10 mouse cellular contexts compared by ENCODE assay signal in the genomic region with DNA sequence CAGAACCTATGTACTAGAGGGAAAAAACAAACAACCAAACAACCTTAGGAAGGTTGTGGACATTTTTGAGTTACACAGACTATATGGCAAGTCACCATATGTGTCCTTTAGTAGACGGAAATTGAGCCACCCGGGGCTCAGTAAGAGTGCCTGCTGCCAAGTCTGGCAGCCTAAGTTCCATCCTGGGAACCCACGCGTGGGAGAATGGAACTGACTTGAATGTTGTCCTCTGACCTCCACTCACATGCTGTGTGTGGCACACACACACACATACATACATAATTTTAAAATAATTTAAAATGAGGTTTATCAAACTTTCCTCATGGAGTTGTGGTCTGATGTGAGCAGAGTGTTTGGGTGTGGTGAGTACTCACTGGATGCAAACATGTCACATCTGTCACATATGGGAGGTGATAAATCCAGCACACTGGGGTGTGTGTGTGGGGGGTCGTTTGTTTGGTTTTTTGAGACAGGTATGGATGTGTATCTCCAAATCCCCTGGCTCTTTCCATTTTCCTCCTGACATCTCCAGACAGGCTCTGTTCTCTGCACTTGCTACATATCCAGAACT. TPM values are rescaled to one million over a fixed set of nuclear protein-coding genes. Genes with fewer than 3 reads are reported as not detected.
DNase-seq lines count a peak whose midpoint lies in the region; ATAC-seq and TF ChIP-seq lines count a peak whose summit lies in the region.
"Had no signal": no experiment of that assay in that cellular context is flagged by ENCODE, and none has a peak within 500 bp of the region (broad histone marks: within the 10 kb centered on the region; RNA-seq: fewer than 3 reads in every experiment).

No protein-coding gene starts in this region.

- peaks cover 3% of the 10 kb centered on the region for H3K36me3 ChIP-seq in heart, embryonic 12.5 days
- H3K36me3 ChIP-seq in heart, adult 2 months (ENCODE audit: control insufficient read depth, insufficient read depth, low read length): no peaks in the 10 kb centered on the region
- H3K36me3 ChIP-seq in midbrain, embryonic 13.5 days: peaks cover 3% of the 10 kb centered on the region
- no peaks in the 10 kb centered on the region for H3K36me3 ChIP-seq in midbrain, embryonic 11.5 days (ENCODE audit: control insufficient read depth, insufficient read depth, low read length)
- no peaks in the 10 kb centered on the region; the same call in 1 of the 2 replicates for H3K36me3 ChIP-seq in hindbrain, embryonic 14.5 days (replicated peaks; ENCODE audit: control insufficient read depth, insufficient read depth)
- H3K36me3 ChIP-seq in neural tube, embryonic 13.5 days: no peaks in the 10 kb centered on the region

- no peak for TF ChIP-seq POLR2A in heart, adult 2 months (IDR thresholded peaks at IDR 0.05; ENCODE audit: insufficient read depth, low read depth, low read length)

- H3K9ac ChIP-seq in heart, embryonic 12.5 days: peak overlapping the region; percentile 63
- no peak overlapping the region for H3K9ac ChIP-seq in heart, adult 2 months (ENCODE audit: low read depth, low read length)
- peak overlapping the region; percentile 16; the same call in 1 of the 2 replicates for H3K9ac ChIP-seq in midbrain, embryonic 13.5 days (replicated peaks)
- no peak overlapping the region for H3K9ac ChIP-seq in midbrain, embryonic 11.5 days (ENCODE audit: low read length)
- H3K9ac ChIP-seq in hindbrain, embryonic 14.5 days: peak overlapping the region; percentile 39; the same call in 1 of the 2 replicates
- peak overlapping the region; percentile 52 for H3K9ac ChIP-seq in neural tube, embryonic 13.5 days

- H3K79me2 ChIP-seq in heart, adult 2 months (replicated peaks; ENCODE audit: control insufficient read depth, insufficient read depth, low read length): peaks cover 1% of the 10 kb centered on the region

- H3K9me3 ChIP-seq in heart, embryonic 12.5 days (replicated peaks): no peaks in the 10 kb centered on the region
- H3K9me3 ChIP-seq in midbrain, embryonic 13.5 days: no peaks in the 10 kb centered on the region
- H3K9me3 ChIP-seq in midbrain, embryonic 11.5 days (ENCODE audit: control insufficient read depth, low read length): no peaks in the 10 kb centered on the region
- H3K9me3 ChIP-seq in hindbrain, embryonic 14.5 days (ENCODE audit: control insufficient read depth, low read length): no peaks in the 10 kb centered on the region
- no peaks in the 10 kb centered on the region for H3K9me3 ChIP-seq in neural tube, embryonic 13.5 days

- no peaks in the 10 kb centered on the region for H3K27me3 ChIP-seq in heart, embryonic 12.5 days (replicated peaks)
- no peaks in the 10 kb centered on the region for H3K27me3 ChIP-seq in heart, adult 2 months (ENCODE audit: control insufficient read depth, insufficient read depth, low read length)
- no peaks in the 10 kb centered on the region for H3K27me3 ChIP-seq in midbrain, embryonic 13.5 days
- no peaks in the 10 kb centered on the region for H3K27me3 ChIP-seq in midbrain, embryonic 11.5 days (ENCODE audit: control insufficient read depth, insufficient read depth, low read length)
- no peaks in the 10 kb centered on the region for H3K27me3 ChIP-seq in hindbrain, embryonic 14.5 days (ENCODE audit: control insufficient read depth, insufficient read depth, low read length)
- no peaks in the 10 kb centered on the region for H3K27me3 ChIP-seq in neural tube, embryonic 13.5 days

- no peak for DNase-seq in heart, adult 2 months
- DNase-seq in midbrain, embryonic 11.5 days (ENCODE audit: low spot score, missing footprints): no peak
- DNase-seq in hindbrain, embryonic 14.5 days (ENCODE audit: low spot score): no peak
- no peak for DNase-seq in left cerebral cortex, postnatal 10 days (ENCODE audit: extremely low spot score in 1 of 2, low spot score in 2 of 2)
- no peak for DNase-seq in thymus, postnatal 25 days
- DNase-seq: adrenal gland, postnatal 36 days had no signal

- peaks cover 44% of the 10 kb centered on the region for H3K4me1 ChIP-seq in heart, embryonic 12.5 days (replicated peaks)
- peaks cover 7% of the 10 kb centered on the region for H3K4me1 ChIP-seq in heart, adult 2 months (ENCODE audit: control insufficient read depth, insufficient read depth, low read length)
- H3K4me1 ChIP-seq in midbrain, embryonic 13.5 days (replicated peaks): peaks cover 54% of the 10 kb centered on the region
- peaks cover 24% of the 10 kb centered on the region; the same call in 1 of the 2 replicates for H3K4me1 ChIP-seq in midbrain, embryonic 11.5 days (ENCODE audit: control insufficient read depth, insufficient read depth, low read length)
- H3K4me1 ChIP-seq in hindbrain, embryonic 14.5 days (replicated peaks; ENCODE audit: control insufficient read depth, insufficient read depth, low read length): peaks cover 44% of the 10 kb centered on the region
- peaks cover 65% of the 10 kb centered on the region for H3K4me1 ChIP-seq in neural tube, embryonic 13.5 days (replicated peaks)

- no peak for TF ChIP-seq EP300 in heart, adult 2 months (IDR thresholded peaks at IDR 0.05; ENCODE audit: insufficient read depth, low read depth, low read length)

- H3K27ac ChIP-seq in heart, embryonic 12.5 days (ENCODE audit: poor library complexity, severe bottlenecking): no peak overlapping the region
- no peak overlapping the region for H3K27ac ChIP-seq in heart, adult 2 months
- no peak overlapping the region for H3K27ac ChIP-seq in midbrain, embryonic 13.5 days
- H3K27ac ChIP-seq in midbrain, embryonic 11.5 days (ENCODE audit: low read depth, low read length): no peak overlapping the region
- no peak overlapping the region for H3K27ac ChIP-seq in hindbrain, embryonic 14.5 days
- no peak overlapping the region for H3K27ac ChIP-seq in neural tube, embryonic 13.5 days (replicated peaks)

- H3K4me2 ChIP-seq in heart, embryonic 12.5 days: peak overlapping the region; percentile 49
- H3K4me2 ChIP-seq in midbrain, embryonic 13.5 days (replicated peaks): peak overlapping the region; percentile 76
- H3K4me2 ChIP-seq in midbrain, embryonic 11.5 days: no peak overlapping the region
- H3K4me2 ChIP-seq in hindbrain, embryonic 14.5 days (replicated peaks): peak overlapping the region; percentile 64; the same call in 1 of the 2 replicates
- H3K4me2 ChIP-seq in neural tube, embryonic 13.5 days: peak overlapping the region; percentile 75

- no peak for TF ChIP-seq CTCF in heart, adult 2 months (IDR thresholded peaks at IDR 0.05)

- no peak overlapping the region for H3K4me3 ChIP-seq in heart, embryonic 12.5 days
- no peak overlapping the region for H3K4me3 ChIP-seq in heart, adult 2 months
- H3K4me3 ChIP-seq in midbrain, embryonic 13.5 days (replicated peaks): no peak overlapping the region
- H3K4me3 ChIP-seq in midbrain, embryonic 11.5 days (ENCODE audit: low read depth, low read length): no peak overlapping the region
- H3K4me3 ChIP-seq in hindbrain, embryonic 14.5 days (replicated peaks; ENCODE audit: low read length): no peak overlapping the region
- H3K4me3 ChIP-seq in neural tube, embryonic 13.5 days: 0 out of 2 replicates have a peak overlapping the region, but pooled peaks have one; percentile 2

- 70% methylated on average over 5 of the region's 5 CpGs for WGBS in heart, embryonic 12.5 days
- 28% methylated on average over 5 of the region's 5 CpGs for WGBS in heart, adult 2 months
- WGBS in midbrain, embryonic 13.5 days: 79% methylated on average over 5 of the region's 5 CpGs
- 73% methylated on average over 5 of the region's 5 CpGs for WGBS in midbrain, embryonic 11.5 days
- 69% methylated on average over 5 of the region's 5 CpGs for WGBS in hindbrain, embryonic 14.5 days
- WGBS in neural tube, embryonic 13.5 days: 64% methylated on average over 5 of the region's 5 CpGs

- no peak for ATAC-seq in heart, embryonic 12.5 days (ENCODE audit: insufficient number of reproducible peaks, low FRiP score)
- no peak for ATAC-seq in midbrain, embryonic 13.5 days
- no peak for ATAC-seq in midbrain, embryonic 11.5 days (ENCODE audit: low FRiP score)
- no peak for ATAC-seq in hindbrain, embryonic 14.5 days (ENCODE audit: low FRiP score)
- ATAC-seq in neural tube, embryonic 13.5 days (ENCODE audit: low read depth): no peak
- ATAC-seq: CD4-positive, CD25-positive, alpha-beta regulatory T cell, adult 4 months had no signal

- intact Hi-C loops in heart, adult 2 months (cut with DNase I): no loop called here
- intact Hi-C loops in left cerebral cortex, postnatal 10 days (cut with DNase I): no loop called here

RNA-seq across cellular contexts. Expression of gene Ptpa, which starts 1.8 kb away (rescaled TPM):
- polyA plus RNA-seq in heart, embryonic 12.5 days (2016; fragmentation: Nextera tagmentation; extraction: Ambion mirVana): 107 and 115 TPM in 2 replicates
- total RNA-seq in heart, adult 2 months (2021): 10 to 100 TPM; 82.7 to 91.2 TPM
- 88.7 and 107 TPM in 2 replicates for polyA plus RNA-seq in heart, adult 2 months (2012; rRNA removed)
- polyA plus RNA-seq in midbrain, embryonic 13.5 days (2015; fragmentation: Nextera tagmentation; extraction: Ambion mirVana): 128 and 134 TPM in 2 replicates
- polyA plus RNA-seq in midbrain, embryonic 11.5 days (2014; fragmentation: Nextera tagmentation; extraction: Ambion mirVana): 50.7 and 54.3 TPM in 2 replicates
- 71.7 and 79.8 TPM in 2 replicates for polyA plus RNA-seq in hindbrain, embryonic 14.5 days (2014; fragmentation: Nextera tagmentation; extraction: Ambion mirVana)
- polyA plus RNA-seq in neural tube, embryonic 13.5 days (2015; fragmentation: Nextera tagmentation; extraction: Ambion mirVana): 124 and 126 TPM in 2 replicates
- 100 to 1,000 TPM; 144 to 145 TPM for total RNA-seq in left cerebral cortex, postnatal 10 days (2021)

RNA-seq across cellular contexts. Expression of gene Crat, which starts 2.1 kb away (rescaled TPM):
- polyA plus RNA-seq in heart, embryonic 12.5 days (2016; fragmentation: Nextera tagmentation; extraction: Ambion mirVana): 67.9 and 74.2 TPM in 2 replicates
- total RNA-seq in heart, adult 2 months (2021): 100 to 1,000 TPM; 452 to 542 TPM
- polyA plus RNA-seq in heart, adult 2 months (2012; rRNA removed): 695 and 713 TPM in 2 replicates
- polyA plus RNA-seq in midbrain, embryonic 13.5 days (2015; fragmentation: Nextera tagmentation; extraction: Ambion mirVana): 18.5 and 21.9 TPM in 2 replicates
- polyA plus RNA-seq in midbrain, embryonic 11.5 days (2014; fragmentation: Nextera tagmentation; extraction: Ambion mirVana): 23.7 and 24.2 TPM in 2 replicates
- 30.3 and 32.0 TPM in 2 replicates for polyA plus RNA-seq in hindbrain, embryonic 14.5 days (2014; fragmentation: Nextera tagmentation; extraction: Ambion mirVana)
- 22.2 and 23.0 TPM in 2 replicates for polyA plus RNA-seq in neural tube, embryonic 13.5 days (2015; fragmentation: Nextera tagmentation; extraction: Ambion mirVana)
- 10 to 100 TPM; 39.7 to 40.3 TPM for total RNA-seq in left cerebral cortex, postnatal 10 days (2021)

RNA-seq across cellular contexts. Expression of gene Dolpp1, which starts 25.6 kb away (rescaled TPM):
- 21.9 and 22.2 TPM in 2 replicates for polyA plus RNA-seq in heart, embryonic 12.5 days (2016; fragmentation: Nextera tagmentation; extraction: Ambion mirVana)
- 1 to 10 TPM; 5.9 to 9.0 TPM for total RNA-seq in heart, adult 2 months (2021)
- polyA plus RNA-seq in heart, adult 2 months (2012; rRNA removed): 23.5 and 25.1 TPM in 2 replicates
- 54.7 and 56.6 TPM in 2 replicates for polyA plus RNA-seq in midbrain, embryonic 13.5 days (2015; fragmentation: Nextera tagmentation; extraction: Ambion mirVana)
- polyA plus RNA-seq in midbrain, embryonic 11.5 days (2014; fragmentation: Nextera tagmentation; extraction: Ambion mirVana): 41.1 and 45.8 TPM in 2 replicates
- 51.6 and 54.2 TPM in 2 replicates for polyA plus RNA-seq in hindbrain, embryonic 14.5 days (2014; fragmentation: Nextera tagmentation; extraction: Ambion mirVana)
- polyA plus RNA-seq in neural tube, embryonic 13.5 days (2015; fragmentation: Nextera tagmentation; extraction: Ambion mirVana): 51.4 and 52.0 TPM in 2 replicates
- total RNA-seq in left cerebral cortex, postnatal 10 days (2021): 10 to 100 TPM; 35.6 to 36.4 TPM

RNA-seq across cellular contexts. Expression of gene Miga2, which starts 53.6 kb away (rescaled TPM):
- polyA plus RNA-seq in heart, embryonic 12.5 days (2016; fragmentation: Nextera tagmentation; extraction: Ambion mirVana): 32.7 and 33.6 TPM in 2 replicates
- 10 to 100 TPM; 74.2 to 90.3 TPM for total RNA-seq in heart, adult 2 months (2021)
- polyA plus RNA-seq in heart, adult 2 months (2012; rRNA removed): 64.3 and 98.7 TPM in 2 replicates
- 29.4 and 30.2 TPM in 2 replicates for polyA plus RNA-seq in midbrain, embryonic 13.5 days (2015; fragmentation: Nextera tagmentation; extraction: Ambion mirVana)
- 16.6 TPM in 2 replicates for polyA plus RNA-seq in midbrain, embryonic 11.5 days (2014; fragmentation: Nextera tagmentation; extraction: Ambion mirVana)
- 27.3 and 32.3 TPM in 2 replicates for polyA plus RNA-seq in hindbrain, embryonic 14.5 days (2014; fragmentation: Nextera tagmentation; extraction: Ambion mirVana)
- 26.0 and 26.3 TPM in 2 replicates for polyA plus RNA-seq in neural tube, embryonic 13.5 days (2015; fragmentation: Nextera tagmentation; extraction: Ambion mirVana)
- total RNA-seq in left cerebral cortex, postnatal 10 days (2021): 100 to 1,000 TPM in 1 of 2 experiments, 10 to 100 TPM in 1; 95.4 to 108 TPM

RNA-seq across cellular contexts. Expression of gene Ier5l, which starts 56.3 kb away (rescaled TPM):
- polyA plus RNA-seq in heart, embryonic 12.5 days (2016; fragmentation: Nextera tagmentation; extraction: Ambion mirVana): 1.7 and 2.0 TPM in 2 replicates
- total RNA-seq in heart, adult 2 months (2021): 1 to 10 TPM; 2.8 to 3.0 TPM
- 3.4 and 5.6 TPM in 2 replicates for polyA plus RNA-seq in heart, adult 2 months (2012; rRNA removed)
- polyA plus RNA-seq in midbrain, embryonic 13.5 days (2015; fragmentation: Nextera tagmentation; extraction: Ambion mirVana): 1.8 and 2.0 TPM in 2 replicates
- polyA plus RNA-seq in midbrain, embryonic 11.5 days (2014; fragmentation: Nextera tagmentation; extraction: Ambion mirVana): 4.9 and 5.0 TPM in 2 replicates
- 2.4 and 2.7 TPM in 2 replicates for polyA plus RNA-seq in hindbrain, embryonic 14.5 days (2014; fragmentation: Nextera tagmentation; extraction: Ambion mirVana)
- 2.1 and 3.1 TPM in 2 replicates for polyA plus RNA-seq in neural tube, embryonic 13.5 days (2015; fragmentation: Nextera tagmentation; extraction: Ambion mirVana)
- total RNA-seq in left cerebral cortex, postnatal 10 days (2021): 1 to 10 TPM; 7.8 to 9.8 TPM

Comparison
In these comparisons a context has a peak if more than half of its experiments do, and no peak if none do; other contexts are left out.
1. H3K9ac ChIP-seq: peak in heart, embryonic 12.5 days (single experiment), midbrain, embryonic 13.5 days (single experiment), hindbrain, embryonic 14.5 days (single experiment) and neural tube, embryonic 13.5 days (single experiment); none in heart, adult 2 months (single experiment) and midbrain, embryonic 11.5 days (single experiment).